Mouse (Mus musculus) heart, postnatal 0 days (tissue): ENCODE measurements around the gene Homer2. TPM values are rescaled to one million over a fixed set of nuclear protein-coding genes. Genes with fewer than 3 reads are reported as not detected.

Experiments
- ATAC-seq: fragments of 200-750 bp; cut with Nextera tagmentation; 2 replicates; pipeline ENCODE4 v1.8.0; 2017; ENCODE audit warnings: low read depth, moderate number of reproducible peaks, moderate library complexity; ENCODE audit not compliant: insufficient read depth
- DNase-seq: peaks from one replicate; pipeline ENCODE4 v3.0.0-alpha.2; 2016; ENCODE audit warnings: low spot score
- H3K27ac ChIP-seq: fragments of 300-500 bp; sonication (generic); 2 replicates; pipeline ENCODE4 v1.5.1; 2014; ENCODE audit warnings: low read depth, mild to moderate bottlenecking
- H3K27me3 ChIP-seq: fragments of 300-500 bp; sonication (generic); 2 replicates; pipeline ENCODE4 v1.6.1; 2014; ENCODE audit warnings: low read length, mixed read lengths; ENCODE audit not compliant: control insufficient read depth, insufficient read depth
- H3K36me3 ChIP-seq: fragments of 300-500 bp; sonication (generic); replicated peaks from 2 replicates; pipeline ENCODE4 v1.6.1; 2014; ENCODE audit warnings: low read length, mixed read lengths; ENCODE audit not compliant: control insufficient read depth, insufficient read depth
- H3K4me1 ChIP-seq: fragments of 300-500 bp; sonication (generic); 2 replicates; pipeline ENCODE4 v1.6.1; 2014; ENCODE audit warnings: antibody characterized with exemption; ENCODE audit not compliant: control insufficient read depth, insufficient read depth
- H3K4me2 ChIP-seq: fragments of 300-500 bp; sonication (generic); 2 replicates; pipeline ENCODE4 v1.6.1; 2014; ENCODE audit warnings: low read depth, mild to moderate bottlenecking, low read length, moderate library complexity
- H3K4me3 ChIP-seq: fragments of 300-500 bp; sonication (generic); 2 replicates; pipeline ENCODE4 v1.5.1; 2014; ENCODE audit warnings: low read depth, low read length
- H3K9ac ChIP-seq: fragments of 300-500 bp; sonication (generic); replicated peaks from 2 replicates; pipeline ENCODE4 v1.6.1; 2014; ENCODE audit warnings: low read depth, low read length, mixed read lengths
- H3K9me3 ChIP-seq: fragments of 300-500 bp; sonication (generic); replicated peaks from 2 replicates; pipeline ENCODE4 v1.6.1; 2016; ENCODE audit warnings: low read length; ENCODE audit not compliant: control insufficient read depth
- CTCF ChIP-seq: IDR thresholded peaks from 2 replicates; pipeline ENCODE4 v1.5.1; 2016; ENCODE audit warnings: antibody characterized with exemption, control low read depth, low read depth
- EP300 ChIP-seq: IDR thresholded peaks from 2 replicates; pipeline ENCODE4 v1.6.1; 2016; ENCODE audit warnings: antibody characterized with exemption, low read depth
- WGBS: fragments of 180-500 bp; shearing (Covaris S2); extraction: QIAGEN DNeasy Blood & Tissue Kit; methylation state at CpG from one replicate; pipeline ENCODE4 v1.1.7; 2014; 5-methylcytosine and 5-hydroxymethylcytosine counted together
- polyA plus RNA-seq: library from polyadenylated mRNA; unstranded; fragments of >200 nt; fragmentation: Nextera tagmentation; extraction: Ambion mirVana; gene quantifications from 2 replicates; pipeline ENCODE4 v1.2.1, GENCODE M21; 2015
- total RNA-seq: library from RNA; depleted of rRNA; stranded (reverse); fragments of >200 nt; gene quantifications from 2 replicates; pipeline ENCODE4 v1.2.3, GENCODE M21; 2014; ENCODE audit warnings: low replicate concordance

Gene Homer2
- total and polyA plus RNA-seq, 2 experiments from 2014 or later = 19.5 to 51.3 TPM

DNA sequence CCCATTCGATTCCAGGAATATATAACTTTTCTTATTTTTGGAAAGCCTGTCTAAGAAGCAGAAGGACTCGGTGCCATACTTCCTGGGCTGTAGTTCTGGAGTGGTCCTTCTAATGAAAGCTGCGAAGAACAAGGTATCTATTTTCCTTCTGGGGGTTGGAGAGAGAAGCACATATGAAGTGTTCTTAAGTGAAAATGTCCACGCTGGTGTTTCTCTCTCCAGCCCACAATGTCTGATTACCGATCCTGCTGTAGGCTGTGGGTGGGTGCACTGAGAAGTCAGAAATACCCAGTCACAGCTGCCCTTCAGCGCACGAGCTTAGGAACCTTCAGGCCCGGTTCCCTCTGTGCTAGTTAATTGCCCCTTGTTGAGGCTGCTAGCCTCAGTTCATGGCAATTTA is 76.1 kb downstream of the Homer2 start:
- H3K27ac ChIP-seq = no peak overlapping the region
- TF ChIP-seq EP300 (no peak), CTCF (no peak)
- H3K4me3 ChIP-seq = no peak overlapping the region
- H3K9ac ChIP-seq = no peak overlapping the region
- 91% methylated on average over 8 of the region's 8 CpGs for WGBS
- DNase-seq = no peak
- no peaks in the 10 kb centered on the region for H3K27me3 ChIP-seq
- no peak overlapping the region for H3K4me2 ChIP-seq
- H3K9me3 ChIP-seq = peaks cover 3% of the 10 kb centered on the region; the same call in 1 of the 2 replicates
- 0 out of 2 replicates have a peak, but pooled peaks cover 6% of the 10 kb centered on the region for H3K36me3 ChIP-seq
- no peak for ATAC-seq
- no peaks in the 10 kb centered on the region for H3K4me1 ChIP-seq

DNA sequence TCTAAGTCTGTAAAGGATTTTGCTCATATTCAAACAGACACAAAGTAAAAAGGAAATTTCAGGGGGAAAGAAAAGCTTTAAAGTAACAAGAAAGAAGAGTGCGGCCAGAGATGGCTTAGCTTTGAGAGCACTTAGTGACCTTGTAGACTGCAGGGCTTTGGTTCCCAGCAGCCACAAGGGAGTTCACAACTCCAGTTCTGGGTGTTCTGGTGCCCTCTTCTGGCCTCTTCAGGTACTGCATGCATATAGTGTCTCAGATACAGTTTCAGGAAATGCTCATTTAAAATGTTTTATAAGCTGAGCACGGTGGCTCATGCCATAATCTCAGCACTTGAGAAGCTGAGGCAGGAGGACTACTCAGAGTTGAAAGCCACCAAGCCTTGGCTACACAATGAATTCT is 80.9 kb downstream of the Homer2 start:
- Histone ChIP-seq H3K4me3 (no peak overlapping the region), H3K4me1 (no peaks in the 10 kb centered on the region), H3K27me3 (no peaks in the 10 kb centered on the region), H3K27ac (no peak overlapping the region), H3K9ac (no peak overlapping the region), H3K9me3 (peaks cover 3% of the 10 kb centered on the region; the same call in 1 of the 2 replicates), H3K36me3 (no peaks in the 10 kb centered on the region), H3K4me2 (no peak overlapping the region)
- 83% methylated on average over 2 of the region's 2 CpGs for WGBS
- ATAC-seq (no peak), DNase-seq (no peak)
- TF ChIP-seq EP300 = no peak
- peak; percentile 29; the same call in 1 of the 2 replicates for TF ChIP-seq CTCF

DNA sequence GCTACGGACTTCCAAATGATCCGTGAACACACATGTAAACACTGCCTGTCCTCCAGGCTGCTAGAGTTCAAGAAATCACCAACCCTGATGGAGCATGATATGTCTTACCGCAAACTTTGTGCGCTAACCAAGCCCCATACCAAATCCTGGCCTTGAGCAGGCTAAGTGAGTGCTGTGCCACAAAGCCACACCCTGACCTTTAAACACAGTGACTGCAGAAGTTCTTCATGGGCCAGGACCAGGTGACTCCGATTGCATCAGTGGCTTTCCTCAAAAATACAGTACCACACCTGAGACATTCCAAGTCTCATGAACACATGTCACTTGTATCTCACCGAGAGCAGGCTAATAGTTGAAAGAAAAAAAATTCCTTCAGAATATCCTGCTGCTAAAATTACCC is 83.6 kb downstream of the Homer2 start:
- no peak overlapping the region for H3K4me2 ChIP-seq
- no peak overlapping the region for H3K9ac ChIP-seq
- peaks cover 3% of the 10 kb centered on the region; the same call in 1 of the 2 replicates for H3K9me3 ChIP-seq
- H3K4me1 ChIP-seq = no peaks in the 10 kb centered on the region
- H3K4me3 ChIP-seq = no peak overlapping the region
- no peak overlapping the region for H3K27ac ChIP-seq
- H3K36me3 ChIP-seq = no peaks in the 10 kb centered on the region
- 82% methylated on average over 6 of the region's 6 CpGs for WGBS
- ATAC-seq (no peak), DNase-seq (no peak)
- TF ChIP-seq EP300 = no peak
- TF ChIP-seq CTCF = no peak
- no peaks in the 10 kb centered on the region for H3K27me3 ChIP-seq

DNA sequence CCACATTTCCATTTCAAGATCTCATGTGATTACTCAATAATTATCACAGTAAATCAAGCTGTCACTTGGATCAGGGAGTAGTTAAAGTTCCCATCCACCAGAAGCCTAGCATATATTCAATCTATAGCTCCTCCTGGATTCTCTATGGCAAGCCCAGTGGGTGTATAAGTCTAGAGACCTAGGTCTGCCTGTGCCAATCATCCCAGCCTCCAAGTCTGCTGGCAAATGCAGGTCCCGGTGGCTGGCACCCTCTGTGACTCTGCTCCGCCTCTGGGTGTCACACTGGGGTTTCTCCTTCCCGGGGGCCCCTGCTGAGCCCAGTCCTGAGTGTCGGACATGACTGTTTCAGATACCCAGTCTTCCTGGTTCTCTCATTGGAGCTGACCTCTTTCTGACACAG is 84.5 kb downstream of the Homer2 start:
- DNase-seq (no peak), ATAC-seq (peak; percentile 33; the same call in 1 of the 2 replicates)
- H3K36me3 ChIP-seq = no peaks in the 10 kb centered on the region
- H3K4me2 ChIP-seq = no peak overlapping the region
- H3K4me3 ChIP-seq = no peak overlapping the region
- no peaks in the 10 kb centered on the region for H3K27me3 ChIP-seq
- H3K4me1 ChIP-seq = no peaks in the 10 kb centered on the region
- no peak overlapping the region for H3K9ac ChIP-seq
- WGBS = 34% methylated on average over 4 of the region's 4 CpGs
- peaks cover 3% of the 10 kb centered on the region; the same call in 1 of the 2 replicates for H3K9me3 ChIP-seq
- no peak overlapping the region for H3K27ac ChIP-seq
- TF ChIP-seq CTCF (no peak), EP300 (no peak)

DNA sequence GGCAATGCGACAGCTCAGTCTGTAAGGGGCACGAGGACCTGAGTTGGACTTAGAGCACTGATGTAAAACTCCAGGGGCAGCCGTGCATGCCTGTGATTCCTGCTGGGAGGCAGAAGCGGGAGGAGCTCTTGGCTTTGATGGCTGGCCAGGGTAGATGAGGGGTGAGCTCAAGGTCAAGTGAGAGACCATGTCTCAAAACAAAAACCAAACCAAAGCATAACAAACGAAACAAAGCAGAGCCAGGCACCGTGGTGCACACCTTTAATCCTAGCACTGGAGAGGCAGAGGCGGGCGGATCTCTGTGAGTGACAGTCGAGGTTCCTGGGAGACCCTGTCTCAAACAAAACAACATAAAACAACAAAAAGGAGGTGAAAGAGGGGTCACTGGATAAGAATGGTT is 92.3 kb downstream of the Homer2 start:
- peaks cover 19% of the 10 kb centered on the region for H3K36me3 ChIP-seq
- H3K4me1 ChIP-seq = no peaks in the 10 kb centered on the region
- WGBS = 69% methylated on average over 9 of the region's 9 CpGs
- DNase-seq = no peak
- no peaks in the 10 kb centered on the region for H3K27me3 ChIP-seq
- no peak for ATAC-seq
- no peak for TF ChIP-seq CTCF
- TF ChIP-seq EP300 = no peak
- no peak overlapping the region for H3K9ac ChIP-seq
- no peak overlapping the region for H3K4me2 ChIP-seq
- H3K4me3 ChIP-seq = no peak overlapping the region
- H3K9me3 ChIP-seq = no peaks in the 10 kb centered on the region
- H3K27ac ChIP-seq = no peak overlapping the region

DNA sequence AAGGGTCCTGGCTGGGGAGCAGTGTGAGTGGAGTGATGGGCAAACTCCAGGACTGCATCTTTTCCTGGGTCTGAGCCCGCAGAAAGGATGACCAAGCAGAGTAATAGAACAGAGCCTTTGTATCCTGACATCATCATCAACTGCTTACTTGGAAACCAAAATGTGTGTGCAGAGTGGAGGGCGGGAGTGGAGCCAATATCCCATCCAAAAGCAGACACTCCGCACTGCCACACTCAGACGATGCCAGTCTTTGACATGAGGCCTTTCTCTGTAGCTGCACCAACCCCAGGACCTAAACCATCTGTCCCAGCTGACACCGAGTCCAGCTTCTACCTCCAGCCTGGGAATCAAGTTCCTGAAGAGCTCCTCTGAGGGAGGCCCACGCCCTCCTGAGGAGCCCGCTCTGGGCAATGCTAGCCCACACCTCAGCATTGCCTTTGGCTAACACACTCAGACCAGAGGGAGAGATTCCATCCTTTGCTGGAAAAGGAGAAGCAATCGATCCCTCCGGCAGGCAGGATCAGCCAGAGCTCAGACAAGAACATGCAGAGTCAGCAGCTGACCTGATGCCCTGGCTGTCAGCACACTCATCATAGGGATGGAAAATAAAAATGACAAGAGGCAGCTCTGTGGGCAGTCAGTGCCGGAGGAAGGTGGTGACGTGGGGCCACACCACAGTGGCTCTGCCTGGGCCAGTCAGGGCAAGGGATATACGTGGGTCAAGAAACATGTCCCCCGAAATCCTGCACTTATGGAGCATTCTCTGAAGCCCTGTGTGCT is 94.3 kb downstream of the Homer2 start:
- DNase-seq (no peak), ATAC-seq (no peak)
- Histone ChIP-seq H3K4me1 (no peaks in the 10 kb centered on the region), H3K27me3 (no peaks in the 10 kb centered on the region), H3K36me3 (peaks cover 19% of the 10 kb centered on the region), H3K4me3 (no peak overlapping the region), H3K9ac (no peak overlapping the region), H3K27ac (no peak overlapping the region), H3K4me2 (no peak overlapping the region), H3K9me3 (no peaks in the 10 kb centered on the region)
- WGBS = 72% methylated on average over 13 of the region's 13 CpGs
- TF ChIP-seq CTCF = no peak
- no peak for TF ChIP-seq EP300
